Mouse (Mus musculus): ENCODE data around the gene Nosip.

The Nosip gene

GRCm38 (mm10) chr7:45062239-45062835 lies at the start of gene Nosip, which contains the start of gene Prrg2:
Nosip (plus strand) TSS chr7:45062429.
Prrg2 (minus strand) TSS chr7:45062677.
- peak; percentile 95 for DNase-seq

GRCm38 (mm10) chr7:45012824-45013223 lies 49.4 kb upstream of the Nosip start:
- DNase-seq = no peak

- DNase-seq = no peak
Measured at GRCm38 (mm10) chr7:45013366-45014095, 48.7 kb upstream of the Nosip start.

GRCm38 (mm10) chr7:45014096-45014451 lies 48.2 kb upstream of the Nosip start:
- DNase-seq = no peak

- DNase-seq = peak; percentile 15
Measured at GRCm38 (mm10) chr7:45015344-45015956, 46.8 kb upstream of the Nosip start.

GRCm38 (mm10) chr7:45015957-45016612 lies 46.1 kb upstream of the Nosip start, which contains the start of gene Scaf1:
Scaf1 (minus strand) TSS chr7:45016363.
- peak; percentile 99 for DNase-seq

GRCm38 (mm10) chr7:45016761-45017160 lies 45.5 kb upstream of the Nosip start:
- no peak for DNase-seq

- DNase-seq = peak; percentile 92
Measured at GRCm38 (mm10) chr7:45017242-45018061, 44.8 kb upstream of the Nosip start, which contains the start of gene Rras. Rras (plus strand) TSS chr7:45017961.

- peak; percentile 71 for DNase-seq
Measured at GRCm38 (mm10) chr7:45019031-45019571, 43.1 kb upstream of the Nosip start.

- no peak for DNase-seq
Measured at GRCm38 (mm10) chr7:45020225-45020624, 42.0 kb upstream of the Nosip start.

GRCm38 (mm10) chr7:45023711-45024110 lies 38.5 kb upstream of the Nosip start:
- DNase-seq = peak; percentile 26

- DNase-seq = no peak
Measured at GRCm38 (mm10) chr7:45024281-45025248, 37.7 kb upstream of the Nosip start.

- DNase-seq = no peak
Measured at GRCm38 (mm10) chr7:45025601-45026220, 36.5 kb upstream of the Nosip start.

GRCm38 (mm10) chr7:45026256-45026655 lies 36.0 kb upstream of the Nosip start:
- DNase-seq = no peak

- DNase-seq = no peak
Measured at GRCm38 (mm10) chr7:45027761-45028160, 34.5 kb upstream of the Nosip start.

- DNase-seq = no peak
Measured at GRCm38 (mm10) chr7:45028351-45028750, 33.9 kb upstream of the Nosip start.

GRCm38 (mm10) chr7:45029995-45030394 lies 32.2 kb upstream of the Nosip start:
- no peak for DNase-seq

GRCm38 (mm10) chr7:45030857-45031256 lies 31.4 kb upstream of the Nosip start:
- DNase-seq = no peak

- no peak for DNase-seq
Measured at GRCm38 (mm10) chr7:45033722-45034359, 28.4 kb upstream of the Nosip start.

GRCm38 (mm10) chr7:45035631-45036030 lies 26.6 kb upstream of the Nosip start:
- no peak for DNase-seq

All from lung, postnatal 14 days (tissue).